Mouse (Mus musculus): ENCODE results near the gene Nup54.

- no peak for TF ChIP-seq CEBPB (IDR thresholded peaks at IDR 0.05; ENCODE audit: low read depth)
- TF ChIP-seq FOSL1 (IDR thresholded peaks at IDR 0.05; ENCODE audit: insufficient read depth, low read length, poor library complexity, severe bottlenecking), result no peak
- no peak for TF ChIP-seq MAX (IDR thresholded peaks at IDR 0.05)
Observed at GRCm38 (mm10) chr5:92458726-92459125, 23.7 kb upstream of the Nup54 start.
